Mouse (Mus musculus) ES-Bruce4 (cell line): ENCODE measurements around the gene Ctsl. TPM values are rescaled to one million over a fixed set of nuclear protein-coding genes. Genes with fewer than 3 reads are reported as not detected.

Experiments
- H3K27ac ChIP-seq: 2 replicates; pipeline ENCODE4 v1.5.1; 2012; ENCODE audit warnings: low read length, inconsistent platforms; ENCODE audit not compliant: insufficient read depth
- H3K27me3 ChIP-seq: 2 replicates; pipeline ENCODE4 v1.6.1; 2012; ENCODE audit warnings: mild to moderate bottlenecking, low read length, inconsistent platforms; ENCODE audit not compliant: control insufficient read depth, poor library complexity, insufficient read depth, severe bottlenecking
- H3K36me3 ChIP-seq: 2 replicates; pipeline ENCODE4 v1.6.1; 2012; ENCODE audit warnings: inconsistent platforms, mild to moderate bottlenecking, low read length, moderate library complexity; ENCODE audit not compliant: control insufficient read depth, poor library complexity, insufficient read depth, severe bottlenecking
- H3K4me1 ChIP-seq: one replicate; pipeline ENCODE4 v1.8.1; 2011; ENCODE audit warnings: low read length; ENCODE audit not compliant: control insufficient read depth, insufficient read depth
- H3K4me3 ChIP-seq: 2 replicates; pipeline ENCODE4 v1.5.1; 2011; ENCODE audit warnings: low read depth, mild to moderate bottlenecking, low read length
- H3K9ac ChIP-seq: 2 replicates; pipeline ENCODE4 v1.6.1; 2012; ENCODE audit warnings: low read depth, mild to moderate bottlenecking, inconsistent platforms; ENCODE audit not compliant: poor library complexity, severe bottlenecking
- H3K9me3 ChIP-seq: replicated peaks from 2 replicates; pipeline ENCODE4 v1.6.1; 2012; ENCODE audit warnings: mild to moderate bottlenecking, low read length, inconsistent platforms; ENCODE audit not compliant: control insufficient read depth, poor library complexity, insufficient read depth, severe bottlenecking
- CTCF ChIP-seq: IDR thresholded peaks from one replicate; pipeline ENCODE4 v1.8.1; 2011; ENCODE audit warnings: low read depth, low read length
- EP300 ChIP-seq: IDR thresholded peaks from 2 replicates; pipeline ENCODE4 v1.6.1; 2011; ENCODE audit warnings: low read depth, low read length; ENCODE audit not compliant: insufficient read depth
- POLR2A ChIP-seq: IDR thresholded peaks from one replicate; pipeline ENCODE4 v1.8.1; 2011; ENCODE audit warnings: low read length; ENCODE audit not compliant: insufficient read depth
- polyA plus RNA-seq: library from polyadenylated mRNA; stranded (reverse); fragments of >200 nt; gene quantifications from 2 replicates; pipeline ENCODE4 v1.2.4, GENCODE M21; 2011; ENCODE audit warnings: low read depth; ENCODE audit not compliant: missing spikeins, insufficient read depth, insufficient read length

Ctsl gene
- polyA plus RNA-seq, 1 experiment: 290 TPM

DNA sequence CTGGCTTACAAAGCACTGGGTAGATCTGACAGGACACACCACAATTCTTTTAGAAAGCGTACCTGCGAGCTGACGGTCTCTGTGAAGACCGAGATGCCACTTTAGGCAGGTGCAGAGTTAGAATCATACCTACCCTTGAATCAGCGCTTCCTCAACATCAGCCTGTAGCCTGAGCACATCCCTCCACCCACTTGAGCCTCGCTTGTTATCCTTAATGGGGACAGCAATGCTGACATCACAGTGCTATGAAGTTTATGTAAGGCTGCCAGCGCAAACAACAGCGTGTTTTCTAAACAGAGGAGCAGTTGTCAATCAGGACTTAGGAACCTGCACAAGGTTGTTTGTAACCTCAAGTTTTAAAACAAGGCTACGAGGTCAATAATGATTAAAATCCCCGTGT, 27.1 kb downstream of the Ctsl start:
- no peaks in the 10 kb centered on the region for H3K4me1 ChIP-seq
- TF ChIP-seq CTCF (no peak), EP300 (no peak), POLR2A (no peak)
- H3K27ac ChIP-seq: no peak overlapping the region

DNA sequence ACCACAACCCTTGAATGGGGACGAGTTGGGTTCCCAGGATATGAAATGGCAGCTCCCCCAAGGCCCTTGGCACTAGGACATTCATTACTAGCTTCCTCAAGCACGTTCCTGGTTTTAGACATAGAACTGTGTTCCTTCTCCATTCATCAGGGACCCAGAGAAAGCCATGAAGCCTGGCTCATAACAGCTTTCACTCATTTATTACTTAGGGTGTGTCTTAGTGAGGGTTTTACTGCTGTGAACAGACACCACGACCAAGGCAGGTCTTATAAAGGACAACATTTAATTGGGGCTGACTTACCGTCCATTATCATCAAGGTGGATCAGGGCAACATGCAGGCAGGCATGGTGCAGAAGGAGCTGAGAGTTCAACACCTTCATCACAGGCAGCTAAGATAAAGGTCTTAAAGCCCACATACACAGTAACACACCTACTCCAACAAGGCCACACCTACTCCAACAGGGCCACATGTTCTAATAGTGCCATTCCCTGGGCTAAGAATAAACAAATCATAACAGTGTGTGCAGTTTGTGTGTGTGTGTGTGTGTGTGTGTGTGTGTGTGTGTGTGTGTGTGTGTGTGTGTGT, 35.1 kb downstream of the Ctsl start:
- no peak overlapping the region for H3K4me3 ChIP-seq
- H3K4me1 ChIP-seq: no peaks in the 10 kb centered on the region
- H3K9me3 ChIP-seq: no peaks in the 10 kb centered on the region
- no peak for TF ChIP-seq EP300
- no peak for TF ChIP-seq POLR2A
- no peak for TF ChIP-seq CTCF
- H3K36me3 ChIP-seq: no peaks in the 10 kb centered on the region
- H3K9ac ChIP-seq: no peak overlapping the region
- no peak overlapping the region for H3K27ac ChIP-seq
- H3K27me3 ChIP-seq: no peaks in the 10 kb centered on the region

More for the DNA sequence above, 27.1 kb downstream of the Ctsl start:
- Histone ChIP-seq H3K9me3 (no peaks in the 10 kb centered on the region), H3K4me3 (peak overlapping the region; percentile 69), H3K27me3 (no peaks in the 10 kb centered on the region), H3K9ac (peak overlapping the region; percentile 46; the same call in 1 of the 2 replicates), H3K36me3 (no peaks in the 10 kb centered on the region)

DNA sequence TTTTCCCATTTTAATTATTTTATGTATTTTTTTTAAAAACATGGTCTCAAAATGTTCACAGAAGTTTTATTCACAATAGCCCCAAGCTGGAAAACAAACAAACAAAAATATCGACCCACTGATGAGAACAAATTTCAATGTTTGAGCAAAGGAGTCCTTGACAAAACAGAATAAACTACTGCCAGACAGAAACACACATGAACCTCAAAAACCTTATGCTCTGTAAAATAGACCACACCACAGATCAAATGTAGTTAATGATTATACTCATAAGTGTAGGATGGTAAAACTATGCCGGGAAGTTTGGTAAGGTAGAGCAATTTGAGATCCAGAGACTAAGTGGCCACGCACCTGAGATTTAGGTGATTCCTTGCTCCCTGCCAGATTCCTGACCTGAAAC, 37.6 kb downstream of the Ctsl start:
- Histone ChIP-seq H3K9me3 (no peaks in the 10 kb centered on the region), H3K9ac (no peak overlapping the region), H3K36me3 (no peaks in the 10 kb centered on the region), H3K27me3 (no peaks in the 10 kb centered on the region), H3K4me3 (no peak overlapping the region), H3K27ac (no peak overlapping the region), H3K4me1 (no peaks in the 10 kb centered on the region)
- TF ChIP-seq EP300 (no peak), CTCF (no peak), POLR2A (no peak)

DNA sequence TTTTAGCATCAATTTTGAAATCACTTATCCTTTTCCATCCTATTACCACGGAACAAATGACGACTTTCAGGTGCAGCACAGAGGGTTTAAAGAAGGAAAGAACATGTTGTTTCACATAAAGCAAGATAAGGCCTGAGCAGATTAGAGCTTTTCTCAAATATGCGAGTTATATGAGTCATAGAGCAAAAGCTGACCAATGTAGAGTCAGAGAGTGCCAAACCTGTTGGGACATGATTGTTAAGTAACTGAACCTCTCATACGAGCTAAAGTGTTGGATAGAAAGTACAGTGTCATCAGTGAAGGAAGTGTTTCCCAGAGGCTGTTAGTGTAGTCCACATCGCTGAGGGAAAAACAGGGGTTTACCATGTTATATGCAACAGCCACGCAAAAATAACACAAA, 38.4 kb downstream of the Ctsl start:
- Histone ChIP-seq H3K9me3 (no peaks in the 10 kb centered on the region), H3K9ac (no peak overlapping the region), H3K36me3 (no peaks in the 10 kb centered on the region), H3K27me3 (no peaks in the 10 kb centered on the region), H3K27ac (no peak overlapping the region), H3K4me3 (no peak overlapping the region), H3K4me1 (no peaks in the 10 kb centered on the region)
- TF ChIP-seq EP300 (no peak), POLR2A (no peak), CTCF (no peak)

DNA sequence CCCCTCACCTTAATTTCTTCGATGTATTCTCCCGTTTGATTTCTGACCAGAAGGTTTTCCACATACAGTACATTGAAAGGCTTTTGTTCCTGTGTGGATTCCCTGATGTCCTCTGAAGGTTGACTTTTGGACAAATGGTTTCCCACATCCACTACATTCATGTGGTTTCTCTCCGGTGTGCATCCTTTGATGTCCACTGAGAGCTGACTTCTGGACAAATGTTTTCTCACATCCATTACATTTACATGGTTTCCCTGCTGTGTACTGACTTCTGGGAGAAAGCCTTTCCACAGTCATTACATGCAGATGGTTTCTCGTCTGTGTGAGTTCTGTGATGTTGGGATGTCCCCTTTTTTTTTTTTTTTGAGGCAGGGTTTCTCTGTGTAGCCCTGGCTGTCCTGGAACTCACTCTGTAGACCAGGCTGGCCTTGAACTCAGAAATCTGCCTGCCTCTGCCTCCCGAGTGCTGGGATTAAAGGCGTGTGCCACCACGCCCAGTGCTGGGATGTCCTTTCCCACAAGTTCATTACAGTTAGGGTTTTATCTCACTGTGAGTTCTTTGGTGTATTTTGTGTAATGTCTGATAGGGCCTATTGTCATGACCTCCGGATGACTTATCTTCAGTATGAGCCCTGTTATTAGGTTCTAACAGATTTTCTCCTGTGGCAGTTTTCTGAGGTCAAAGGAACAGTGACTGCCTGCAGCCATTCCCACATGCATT, 48.0 kb downstream of the Ctsl start:
- TF ChIP-seq POLR2A: no peak
- TF ChIP-seq CTCF: no peak
- no peak for TF ChIP-seq EP300
- Histone ChIP-seq H3K9me3 (no peaks in the 10 kb centered on the region), H3K36me3 (no peaks in the 10 kb centered on the region), H3K4me1 (no peaks in the 10 kb centered on the region), H3K27me3 (no peaks in the 10 kb centered on the region), H3K9ac (no peak overlapping the region), H3K4me3 (no peak overlapping the region), H3K27ac (no peak overlapping the region)

DNA sequence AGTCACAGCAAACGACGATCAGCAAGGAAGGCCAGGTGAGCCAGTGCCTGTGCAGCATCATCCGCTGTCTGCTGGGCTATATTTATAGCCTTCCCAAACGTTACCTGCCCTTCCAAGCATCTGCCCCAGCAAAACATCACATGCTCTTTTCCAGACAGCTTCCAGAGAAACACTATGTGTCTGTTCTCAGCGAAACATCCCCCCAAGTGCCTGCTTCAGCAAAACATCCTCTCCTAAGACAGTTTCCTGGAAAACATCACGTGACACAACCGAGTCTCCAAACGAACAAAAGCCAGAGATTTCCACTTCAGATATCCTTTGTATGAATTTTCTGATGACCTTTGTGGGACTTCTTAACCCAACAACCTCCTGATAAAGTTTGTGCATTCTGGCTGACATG, 50.4 kb downstream of the Ctsl start:
- no peak for TF ChIP-seq EP300
- no peak for TF ChIP-seq CTCF
- no peak for TF ChIP-seq POLR2A
- no peaks in the 10 kb centered on the region for H3K27me3 ChIP-seq
- H3K9ac ChIP-seq: no peak overlapping the region
- H3K4me1 ChIP-seq: no peaks in the 10 kb centered on the region
- H3K27ac ChIP-seq: no peak overlapping the region
- no peak overlapping the region for H3K4me3 ChIP-seq
- no peaks in the 10 kb centered on the region for H3K9me3 ChIP-seq
- no peaks in the 10 kb centered on the region for H3K36me3 ChIP-seq
